Mouse (Mus musculus) lung, embryonic 16.5 days (tissue): ENCODE data around the gene Apmap. TPM values are rescaled to one million over a fixed set of nuclear protein-coding genes. Genes with fewer than 3 reads are reported as not detected.

Experiments used
- ATAC-seq: fragments of 200-750 bp; cut with Nextera tagmentation; 2 replicates; pipeline ENCODE4 v1.8.0; 2017; ENCODE audit warnings: low read depth, mild to moderate bottlenecking, moderate library complexity
- H3K27ac ChIP-seq: fragments of 300-500 bp; sonication (generic); 2 replicates; pipeline ENCODE4 v1.5.1; 2014; ENCODE audit warnings: mild to moderate bottlenecking, control low read depth, low read length
- H3K27me3 ChIP-seq: fragments of 300-500 bp; sonication (generic); 2 replicates; pipeline ENCODE4 v1.6.1; 2014; ENCODE audit warnings: low read depth, low read length, mixed read lengths; ENCODE audit not compliant: control insufficient read depth, insufficient read depth
- H3K36me3 ChIP-seq: fragments of 300-500 bp; sonication (generic); 2 replicates; pipeline ENCODE4 v1.6.1; 2014; ENCODE audit warnings: low read length; ENCODE audit not compliant: control insufficient read depth, insufficient read depth
- H3K4me1 ChIP-seq: fragments of 300-500 bp; sonication (generic); replicated peaks from 2 replicates; pipeline ENCODE4 v1.6.1; 2014; ENCODE audit warnings: low read length, mixed read lengths; ENCODE audit not compliant: control insufficient read depth, insufficient read depth
- H3K4me2 ChIP-seq: fragments of 300-500 bp; sonication (generic); 2 replicates; pipeline ENCODE4 v1.6.1; 2014; ENCODE audit warnings: low read depth, low read length, control low read depth
- H3K4me3 ChIP-seq: fragments of 300-500 bp; sonication (generic); 2 replicates; pipeline ENCODE4 v1.5.1; 2014; ENCODE audit warnings: mild to moderate bottlenecking, low read length, control low read depth
- H3K9ac ChIP-seq: fragments of 300-500 bp; sonication (generic); 2 replicates; pipeline ENCODE4 v1.6.1; 2014; ENCODE audit warnings: low read length, control low read depth
- H3K9me3 ChIP-seq: fragments of 300-500 bp; sonication (generic); 2 replicates; pipeline ENCODE4 v1.6.1; 2016; ENCODE audit warnings: low read length; ENCODE audit not compliant: control insufficient read depth
- WGBS: fragments of 180-500 bp; shearing (Covaris S2); extraction: QIAGEN DNeasy Blood & Tissue Kit; methylation state at CpG from one replicate; pipeline ENCODE4 v1.1.7; 2014; 5-methylcytosine and 5-hydroxymethylcytosine counted together
- polyA plus RNA-seq: library from polyadenylated mRNA; unstranded; fragments of >200 nt; fragmentation: Nextera tagmentation; extraction: Ambion mirVana; gene quantifications from 2 replicates; pipeline ENCODE4 v1.2.1, GENCODE M21; 2015

Apmap gene
- polyA plus RNA-seq: 56.6 and 57.2 TPM in 2 replicates

GRCm38 (mm10) chr2:150608087-150608799 lies at the start of gene Apmap:
Gene Apmap, minus strand, starts transcription at chr2:150608567.
- WGBS: 0% methylated on average over 42 of the region's 42 CpGs
- H3K27ac ChIP-seq: peak within 1 kb of the TSS; percentile 27
- ATAC-seq: peak; percentile 99
- H3K9me3 ChIP-seq: no peaks in the 10 kb centered on the region
- H3K27me3 ChIP-seq: no peaks in the 10 kb centered on the region
- H3K4me1 ChIP-seq: peaks cover 4% of the 10 kb centered on the region
- peak within 1 kb of the TSS; percentile 96 for H3K4me3 ChIP-seq
- no peaks in the 10 kb centered on the region for H3K36me3 ChIP-seq
- peak within 1 kb of the TSS; percentile 88 for H3K4me2 ChIP-seq
- H3K9ac ChIP-seq: peak within 1 kb of the TSS; percentile 90

GRCm38 (mm10) chr2:150656975-150657768 lies 48.8 kb upstream of the Apmap start:
- WGBS: 55% methylated on average over 8 of the region's 8 CpGs
- Histone ChIP-seq H3K4me2 (no peak overlapping the region), H3K4me3 (no peak overlapping the region), H3K9ac (no peak overlapping the region), H3K4me1 (no peaks in the 10 kb centered on the region), H3K27me3 (no peaks in the 10 kb centered on the region), H3K36me3 (no peaks in the 10 kb centered on the region), H3K9me3 (0 out of 2 replicates have a peak, but pooled peaks cover 3% of the 10 kb centered on the region), H3K27ac (no peak overlapping the region)
- no peak for ATAC-seq

- no peaks in the 10 kb centered on the region for H3K27me3 ChIP-seq
- no peaks in the 10 kb centered on the region for H3K36me3 ChIP-seq
- no peak overlapping the region for H3K4me3 ChIP-seq
- no peak overlapping the region for H3K9ac ChIP-seq
- no peak overlapping the region for H3K4me2 ChIP-seq
- H3K4me1 ChIP-seq: 0 out of 2 replicates have a peak, but pooled peaks cover 3% of the 10 kb centered on the region
- 0 out of 2 replicates have a peak, but pooled peaks cover 3% of the 10 kb centered on the region for H3K9me3 ChIP-seq
- no peak for ATAC-seq
- no peak overlapping the region for H3K27ac ChIP-seq
- 92% methylated on average over 3 of the region's 3 CpGs for WGBS
Measured at GRCm38 (mm10) chr2:150656112-150656511, 47.7 kb upstream of the Apmap start.

- 64% methylated on average over 6 of the region's 6 CpGs for WGBS
- Histone ChIP-seq H3K4me2 (no peak overlapping the region), H3K27ac (no peak overlapping the region), H3K36me3 (no peaks in the 10 kb centered on the region), H3K4me3 (no peak overlapping the region), H3K9ac (no peak overlapping the region), H3K27me3 (no peaks in the 10 kb centered on the region), H3K4me1 (0 out of 2 replicates have a peak, but pooled peaks cover 3% of the 10 kb centered on the region), H3K9me3 (0 out of 2 replicates have a peak, but pooled peaks cover 3% of the 10 kb centered on the region)
- no peak for ATAC-seq
Measured at GRCm38 (mm10) chr2:150655290-150655689, 46.9 kb upstream of the Apmap start.

GRCm38 (mm10) chr2:150654814-150655213 lies 46.4 kb upstream of the Apmap start:
- Histone ChIP-seq H3K27ac (no peak overlapping the region), H3K4me3 (no peak overlapping the region), H3K9ac (no peak overlapping the region), H3K4me1 (0 out of 2 replicates have a peak, but pooled peaks cover 3% of the 10 kb centered on the region), H3K27me3 (no peaks in the 10 kb centered on the region), H3K36me3 (no peaks in the 10 kb centered on the region), H3K4me2 (no peak overlapping the region), H3K9me3 (0 out of 2 replicates have a peak, but pooled peaks cover 3% of the 10 kb centered on the region)
- 69% methylated on average over 2 of the region's 2 CpGs for WGBS
- ATAC-seq: no peak

- Histone ChIP-seq H3K4me1 (0 out of 2 replicates have a peak, but pooled peaks cover 3% of the 10 kb centered on the region), H3K36me3 (no peaks in the 10 kb centered on the region), H3K9me3 (no peaks in the 10 kb centered on the region), H3K27ac (no peak overlapping the region), H3K4me3 (no peak overlapping the region), H3K9ac (no peak overlapping the region), H3K27me3 (no peaks in the 10 kb centered on the region), H3K4me2 (no peak overlapping the region)
- peak; percentile 20; the same call in 1 of the 2 replicates for ATAC-seq
- 37% methylated on average over 9 of the region's 9 CpGs for WGBS
Measured at GRCm38 (mm10) chr2:150651366-150651765, 43.0 kb upstream of the Apmap start.

GRCm38 (mm10) chr2:150650511-150651074 lies 42.2 kb upstream of the Apmap start:
- H3K4me3 ChIP-seq: no peak overlapping the region
- no peaks in the 10 kb centered on the region for H3K27me3 ChIP-seq
- H3K27ac ChIP-seq: no peak overlapping the region
- 0 out of 2 replicates have a peak, but pooled peaks cover 3% of the 10 kb centered on the region for H3K4me1 ChIP-seq
- H3K36me3 ChIP-seq: no peaks in the 10 kb centered on the region
- WGBS: 13% methylated on average over 7 of the region's 7 CpGs
- H3K4me2 ChIP-seq: no peak overlapping the region
- ATAC-seq: no peak
- no peaks in the 10 kb centered on the region for H3K9me3 ChIP-seq
- H3K9ac ChIP-seq: no peak overlapping the region

GRCm38 (mm10) chr2:150648300-150648895 lies 40.0 kb upstream of the Apmap start:
- H3K9me3 ChIP-seq: no peaks in the 10 kb centered on the region
- no peak overlapping the region for H3K27ac ChIP-seq

More at GRCm38 (mm10) chr2:150648300-150648895, 40.0 kb upstream of the Apmap start:
- no peak for ATAC-seq
- Histone ChIP-seq H3K4me2 (no peak overlapping the region), H3K9ac (no peak overlapping the region), H3K36me3 (no peaks in the 10 kb centered on the region), H3K4me1 (0 out of 2 replicates have a peak, but pooled peaks cover 3% of the 10 kb centered on the region), H3K4me3 (no peak overlapping the region), H3K27me3 (no peaks in the 10 kb centered on the region)
- 52% methylated on average over 13 of the region's 13 CpGs for WGBS
